Mouse (Mus musculus) testis, adult 2 months (tissue): ENCODE data around the gene Nhlrc2. TPM values are rescaled to one million over a fixed set of nuclear protein-coding genes. Genes with fewer than 3 reads are reported as not detected.

Experiments used
- H3K27ac ChIP-seq: fragments of 200-500 bp; 2 replicates; pipeline ENCODE4 v1.5.1; 2012; ENCODE audit warnings: low read depth, low read length; ENCODE audit not compliant: control insufficient read depth, insufficient read depth
- H3K27me3 ChIP-seq: fragments of 200-500 bp; 2 replicates; pipeline ENCODE4 v1.6.1; 2012; ENCODE audit warnings: mild to moderate bottlenecking, low read length, moderate library complexity; ENCODE audit not compliant: control insufficient read depth, insufficient read depth
- H3K36me3 ChIP-seq: fragments of 200-500 bp; 2 replicates; pipeline ENCODE4 v1.6.1; 2012; ENCODE audit warnings: mild to moderate bottlenecking, low read length; ENCODE audit not compliant: control insufficient read depth, insufficient read depth
- H3K4me1 ChIP-seq: fragments of 200-500 bp; 2 replicates; pipeline ENCODE4 v1.6.1; 2012; ENCODE audit warnings: low read length; ENCODE audit not compliant: control insufficient read depth, insufficient read depth
- H3K4me3 ChIP-seq: fragments of 200-500 bp; 2 replicates; pipeline ENCODE4 v1.5.1; 2012; ENCODE audit warnings: low read depth, mild to moderate bottlenecking, low read length, moderate library complexity, mixed read lengths; ENCODE audit not compliant: control insufficient read depth
- CTCF ChIP-seq: fragments of 200-500 bp; IDR thresholded peaks from 2 replicates; pipeline ENCODE4 v1.5.1; 2012; ENCODE audit warnings: low read depth, mild to moderate bottlenecking, inconsistent platforms, low read length, moderate library complexity; ENCODE audit not compliant: control insufficient read depth, insufficient read depth, insufficient replicate concordance
- POLR2A ChIP-seq: fragments of 200-500 bp; IDR thresholded peaks from 2 replicates; pipeline ENCODE4 v1.6.1; 2012; ENCODE audit warnings: low read depth, mild to moderate bottlenecking, inconsistent platforms, low read length, moderate library complexity; ENCODE audit not compliant: control insufficient read depth
- polyA plus RNA-seq: library from polyadenylated mRNA; depleted of rRNA; stranded (reverse); fragments of >200 nt; gene quantifications from 2 replicates; pipeline ENCODE4 v1.2.3, GENCODE M21; 2012

Nhlrc2 gene
- polyA plus RNA-seq, 1 experiment, result 1.8 TPM

DNA sequence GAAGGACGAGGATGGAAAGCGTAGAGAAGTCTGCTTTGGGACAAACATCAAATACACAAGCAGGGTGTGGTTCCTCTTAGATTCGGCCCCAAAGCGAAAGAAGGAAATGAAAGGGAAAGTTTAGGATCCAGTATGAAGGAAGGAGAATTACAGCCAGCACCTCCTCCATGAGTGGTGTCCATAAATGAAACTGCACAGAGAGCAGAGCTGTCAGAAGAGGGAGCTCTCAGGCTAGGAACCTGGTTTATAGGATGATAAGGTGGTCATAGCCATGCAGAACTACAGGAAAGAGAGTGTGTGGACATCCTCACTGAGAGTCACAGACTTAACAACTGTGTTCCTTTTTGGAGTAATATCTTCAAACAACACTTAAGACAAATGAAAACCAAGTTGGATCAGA is 18.0 kb downstream of the Nhlrc2 start:
- Histone ChIP-seq H3K27ac (no peak overlapping the region), H3K27me3 (no peaks in the 10 kb centered on the region), H3K4me1 (no peaks in the 10 kb centered on the region), H3K4me3 (no peak overlapping the region), H3K36me3 (no peaks in the 10 kb centered on the region)
- TF ChIP-seq CTCF (no peak), POLR2A (no peak)

DNA sequence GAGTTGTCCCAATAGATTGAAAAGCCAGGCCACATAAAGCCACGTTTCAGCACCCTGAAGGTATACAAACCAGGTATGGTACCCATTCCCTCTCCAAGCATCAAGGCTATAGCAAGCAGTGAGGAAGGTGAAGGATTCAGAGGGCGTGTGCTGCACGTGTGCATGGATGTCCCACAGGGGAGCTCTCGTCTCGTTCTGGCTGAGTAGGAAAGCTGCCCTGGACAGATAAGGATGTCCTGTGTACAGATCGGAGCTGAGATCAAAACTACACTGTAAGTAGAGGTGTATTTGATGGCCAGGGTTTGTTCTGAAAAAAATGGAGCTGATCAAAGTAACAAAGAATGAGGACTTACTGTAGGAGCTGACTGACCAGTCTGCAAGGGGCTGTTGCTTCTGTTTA is 18.9 kb downstream of the Nhlrc2 start:
- no peak for TF ChIP-seq CTCF
- TF ChIP-seq POLR2A, result no peak
- H3K27ac ChIP-seq, result no peak overlapping the region
- no peaks in the 10 kb centered on the region for H3K27me3 ChIP-seq
- no peaks in the 10 kb centered on the region for H3K4me1 ChIP-seq
- no peaks in the 10 kb centered on the region for H3K36me3 ChIP-seq
- H3K4me3 ChIP-seq, result no peak overlapping the region

DNA sequence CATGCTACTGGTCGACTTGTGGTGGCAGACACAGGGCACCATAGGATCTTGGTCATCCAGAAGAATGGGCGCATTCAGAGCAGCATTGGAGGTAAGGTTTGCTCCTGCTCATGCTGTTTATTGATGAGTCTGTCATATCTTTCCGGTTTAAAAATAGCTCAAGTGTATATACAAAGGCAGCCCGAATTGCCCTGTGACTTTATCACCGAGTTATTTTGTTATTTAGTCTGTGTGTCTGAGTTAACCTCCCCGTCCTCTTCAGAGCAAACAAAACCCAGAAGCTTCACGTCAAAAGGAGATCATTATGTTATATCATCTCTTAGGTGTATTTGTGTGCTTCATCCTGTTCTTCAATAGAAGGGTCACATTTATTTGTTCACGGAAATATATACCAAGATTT is 22.7 kb downstream of the Nhlrc2 start:
- Histone ChIP-seq H3K4me3 (no peak overlapping the region), H3K27ac (no peak overlapping the region), H3K4me1 (no peaks in the 10 kb centered on the region), H3K36me3 (no peaks in the 10 kb centered on the region), H3K27me3 (no peaks in the 10 kb centered on the region)
- TF ChIP-seq POLR2A (no peak), CTCF (no peak)

DNA sequence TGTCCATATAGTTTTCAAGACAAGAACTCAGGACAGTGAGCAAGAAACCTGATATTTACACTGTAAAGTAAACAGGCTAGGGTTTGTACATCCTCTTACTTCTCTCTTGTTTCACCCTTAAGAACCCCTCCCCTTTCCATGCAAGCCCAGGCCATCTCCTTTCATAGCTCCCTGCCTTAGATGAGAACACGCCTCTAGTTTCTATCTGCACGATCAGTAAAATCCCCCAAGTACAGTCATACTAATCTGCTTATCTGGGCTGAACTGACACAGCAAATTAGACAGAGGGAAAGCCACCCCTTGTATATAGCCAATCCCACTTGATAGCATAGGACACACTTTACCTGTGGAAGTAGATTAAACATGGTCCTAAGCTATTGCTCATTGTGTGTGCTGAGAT is 23.2 kb downstream of the Nhlrc2 start:
- Histone ChIP-seq H3K4me1 (no peaks in the 10 kb centered on the region), H3K27me3 (no peaks in the 10 kb centered on the region), H3K36me3 (no peaks in the 10 kb centered on the region), H3K4me3 (no peak overlapping the region), H3K27ac (no peak overlapping the region)
- no peak for TF ChIP-seq POLR2A
- TF ChIP-seq CTCF, result no peak

DNA sequence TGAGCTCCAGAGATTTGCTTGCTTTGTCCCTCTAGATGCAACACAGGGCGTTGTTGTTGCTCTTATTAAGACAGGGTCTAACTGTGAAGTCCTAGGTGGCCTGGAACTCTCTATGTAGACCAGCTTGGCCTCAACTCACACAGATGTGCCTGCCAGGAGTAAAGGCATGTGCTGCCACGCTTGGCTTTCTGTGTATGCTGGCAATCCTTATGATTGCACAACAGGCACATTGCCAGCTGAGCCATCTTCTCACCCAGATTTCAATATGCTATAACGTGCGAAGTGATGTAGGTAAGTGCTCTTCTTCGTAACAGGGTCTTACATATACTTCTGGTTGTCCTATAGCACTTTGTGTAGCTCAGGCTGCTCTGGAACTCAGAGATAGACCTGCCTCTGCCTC is 23.9 kb downstream of the Nhlrc2 start:
- TF ChIP-seq CTCF, result no peak
- no peak for TF ChIP-seq POLR2A
- no peaks in the 10 kb centered on the region for H3K4me1 ChIP-seq
- no peaks in the 10 kb centered on the region for H3K27me3 ChIP-seq
- no peaks in the 10 kb centered on the region for H3K36me3 ChIP-seq
- H3K27ac ChIP-seq, result no peak overlapping the region
- H3K4me3 ChIP-seq, result no peak overlapping the region

DNA sequence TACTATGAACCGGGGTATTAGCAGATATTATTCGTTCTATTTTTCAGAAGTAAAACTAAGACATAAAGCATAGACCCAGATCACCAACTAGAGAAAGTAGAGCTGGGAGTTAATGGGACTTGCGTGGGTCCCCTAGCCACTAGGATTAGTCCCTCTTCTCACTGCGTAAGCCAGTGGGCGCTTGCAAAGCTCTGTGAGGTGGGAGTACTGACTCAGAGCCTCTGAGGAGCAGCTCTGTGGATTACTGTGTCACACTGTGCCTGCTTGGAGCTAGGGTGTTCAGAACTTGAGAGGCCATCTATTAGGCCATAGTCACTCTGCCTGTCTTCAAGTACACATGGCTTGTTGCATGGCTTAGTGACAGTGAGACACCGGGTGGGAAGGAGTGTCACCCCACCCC is 25.1 kb downstream of the Nhlrc2 start:
- TF ChIP-seq POLR2A (no peak), CTCF (no peak)
- H3K4me1 ChIP-seq, result no peaks in the 10 kb centered on the region
- no peak overlapping the region for H3K4me3 ChIP-seq
- H3K27me3 ChIP-seq, result no peaks in the 10 kb centered on the region
- H3K36me3 ChIP-seq, result no peaks in the 10 kb centered on the region
- H3K27ac ChIP-seq, result no peak overlapping the region

DNA sequence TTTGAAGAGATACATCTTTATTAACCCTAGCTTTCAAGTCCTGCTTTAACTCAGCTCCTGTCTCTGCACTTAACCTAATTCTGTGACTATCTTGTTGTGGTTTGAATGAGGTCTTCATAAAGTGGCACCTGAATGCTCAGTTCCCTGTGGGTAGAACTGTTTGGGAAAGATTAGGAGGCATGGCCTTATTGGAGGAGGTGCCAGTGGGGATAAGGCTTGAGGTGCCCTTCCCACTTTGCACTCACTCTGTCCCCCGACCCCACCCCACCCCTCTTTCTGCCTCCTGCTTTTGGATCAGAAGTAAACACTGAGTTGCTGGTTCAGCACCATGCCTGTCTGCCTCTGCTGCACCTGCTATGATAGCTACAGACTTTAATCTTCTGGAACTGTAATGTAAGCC is 29.7 kb downstream of the Nhlrc2 start:
- H3K27me3 ChIP-seq, result no peaks in the 10 kb centered on the region
- TF ChIP-seq POLR2A (no peak), CTCF (no peak)
- H3K4me3 ChIP-seq, result no peak overlapping the region

DNA sequence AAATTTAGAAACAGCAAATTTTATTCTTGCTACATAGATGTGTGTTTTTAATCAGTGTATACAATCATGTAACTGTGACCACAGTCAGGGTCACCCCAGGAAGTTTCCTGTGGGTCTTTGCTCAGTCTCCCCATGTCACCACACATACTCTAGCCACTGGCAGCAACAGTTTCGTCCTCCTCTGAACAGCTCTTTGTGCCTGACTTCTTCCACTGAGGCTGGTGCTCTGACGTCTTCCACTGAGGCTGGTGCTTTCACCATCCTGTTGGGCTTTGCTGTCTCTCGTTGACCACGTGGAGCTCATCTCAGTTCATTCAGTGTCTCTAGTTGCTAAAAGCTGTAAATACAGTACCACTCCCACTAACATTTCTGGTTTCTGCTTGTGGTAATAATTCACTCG is 33.9 kb downstream of the Nhlrc2 start:
- no peaks in the 10 kb centered on the region for H3K36me3 ChIP-seq
- H3K4me3 ChIP-seq, result no peak overlapping the region
- no peaks in the 10 kb centered on the region; the same call in 1 of the 2 replicates for H3K4me1 ChIP-seq
- TF ChIP-seq POLR2A, result no peak
- TF ChIP-seq CTCF, result no peak
- no peaks in the 10 kb centered on the region for H3K27me3 ChIP-seq
- no peak overlapping the region for H3K27ac ChIP-seq

More for the DNA sequence above, 29.7 kb downstream of the Nhlrc2 start:
- Histone ChIP-seq H3K36me3 (no peaks in the 10 kb centered on the region), H3K27ac (no peak overlapping the region), H3K4me1 (no peaks in the 10 kb centered on the region)
